Mouse (Mus musculus) megakaryocyte-erythroid progenitor cell, adult 5-6 weeks (primary cell): ENCODE data around the gene Olfr328. TPM values are rescaled to one million over a fixed set of nuclear protein-coding genes. Genes with fewer than 3 reads are reported as not detected.
"Not testable (repeated sequence)": the region's sequence is repeated elsewhere in the genome, so short reads cannot be mapped to it uniquely, and the experiment has no call there.

Experiments
- ATAC-seq: replicated peaks from 2 replicates; pipeline ENCODE4 v1.8.0; 2016; ENCODE audit warnings: mild to moderate bottlenecking, inconsistent platforms; ENCODE audit not compliant: severe bottlenecking, poor library complexity, low FRiP score, low TSS enrichment
- total RNA-seq, 2 experiments: library from RNA; stranded (forward) in 1 of 2; stranded (reverse) in 1 of 2; fragments of 200-1000, 215-1000 nt in 1 of 2; fragments of >200 nt in 1 of 2; fragmentation: Nextera tagmentation in 1 of 2; gene quantifications; 2 replicates each; pipeline ENCODE4 v1.2.3; 2014 to 2017

Gene Olfr328
- total RNA-seq (2014; fragmentation: Nextera tagmentation) (not detected in 2 replicates), total RNA-seq (2017) (not detected in 2 replicates)

GRCm38 (mm10) chr11:58555536-58555935 is at the start of gene Olfr328:
Gene Olfr328, minus strand, starts transcription at chr11:58555636.
- no peak for ATAC-seq

- no peak for ATAC-seq
Measured at GRCm38 (mm10) chr11:58605228-58605627, 49.8 kb upstream of the Olfr328 start.

GRCm38 (mm10) chr11:58604688-58605087 is 49.3 kb upstream of the Olfr328 start:
- ATAC-seq, result no peak

GRCm38 (mm10) chr11:58602800-58603560 is 47.5 kb upstream of the Olfr328 start:
- ATAC-seq, result 0 out of 2 replicates have a peak, but pooled peaks have one; percentile 50

- ATAC-seq, result no peak
Measured at GRCm38 (mm10) chr11:58602062-58602461, 46.6 kb upstream of the Olfr328 start.

- ATAC-seq, result no peak
Measured at GRCm38 (mm10) chr11:58597837-58598236, 42.4 kb upstream of the Olfr328 start.

- ATAC-seq, result no peak
Measured at GRCm38 (mm10) chr11:58594814-58595213, 39.4 kb upstream of the Olfr328 start, which contains the start of gene Olfr324. Gene Olfr324, plus strand, starts transcription at chr11:58595114.

- no peak for ATAC-seq
Measured at GRCm38 (mm10) chr11:58588620-58589250, 33.3 kb upstream of the Olfr328 start.

- peak; percentile 99 for ATAC-seq
Measured at GRCm38 (mm10) chr11:58587898-58588348, 32.5 kb upstream of the Olfr328 start.

GRCm38 (mm10) chr11:58578636-58579035 is 23.2 kb upstream of the Olfr328 start:
- ATAC-seq, result no peak

- no peak for ATAC-seq
Measured at GRCm38 (mm10) chr11:58577430-58577829, 22.0 kb upstream of the Olfr328 start, which contains the start of gene Olfr325. Gene Olfr325, plus strand, starts transcription at chr11:58577730.

GRCm38 (mm10) chr11:58570405-58570804 is 15.0 kb upstream of the Olfr328 start, which contains the start of gene Olfr224:
Gene Olfr224, minus strand, starts transcription at chr11:58570553.
- ATAC-seq, result no peak

- no peak for ATAC-seq
Measured at GRCm38 (mm10) chr11:58546322-58546721, 9.1 kb downstream of the Olfr328 start, which contains the start of gene Olfr329-ps. Gene Olfr329-ps, minus strand, starts transcription at chr11:58546422.

- ATAC-seq, result not testable (repeated sequence)
Measured at GRCm38 (mm10) chr11:58534736-58535135, 20.7 kb downstream of the Olfr328 start, which contains the start of gene Olfr330. Gene Olfr330, minus strand, starts transcription at chr11:58534836.

GRCm38 (mm10) chr11:58519756-58520155 is 35.7 kb downstream of the Olfr328 start:
- not testable (repeated sequence) for ATAC-seq

GRCm38 (mm10) chr11:58518916-58519315 is 36.5 kb downstream of the Olfr328 start:
- ATAC-seq, result not testable (repeated sequence)

GRCm38 (mm10) chr11:58509058-58509457 is 46.4 kb downstream of the Olfr328 start:
- ATAC-seq, result peak; percentile 55; the same call in 1 of the 2 replicates

- ATAC-seq, result not testable (repeated sequence)
Measured at GRCm38 (mm10) chr11:58502472-58502871, 53.0 kb downstream of the Olfr328 start, which contains the start of gene Olfr331. Gene Olfr331, minus strand, starts transcription at chr11:58502572.
